Mouse (Mus musculus) CD4-positive naive resting alpha-beta T cell, adult 76 days (primary cell): ENCODE results near the gene Pebp1. TPM values are rescaled to one million over a fixed set of nuclear protein-coding genes. Genes with fewer than 3 reads are reported as not detected.

ENCODE experiments used
- total RNA-seq: library from RNA; stranded (reverse); gene quantifications from one replicate; pipeline ENCODE4 v1.2.4, GENCODE M21; 2023

The Pebp1 gene
- 95.9 TPM for total RNA-seq

DNA sequence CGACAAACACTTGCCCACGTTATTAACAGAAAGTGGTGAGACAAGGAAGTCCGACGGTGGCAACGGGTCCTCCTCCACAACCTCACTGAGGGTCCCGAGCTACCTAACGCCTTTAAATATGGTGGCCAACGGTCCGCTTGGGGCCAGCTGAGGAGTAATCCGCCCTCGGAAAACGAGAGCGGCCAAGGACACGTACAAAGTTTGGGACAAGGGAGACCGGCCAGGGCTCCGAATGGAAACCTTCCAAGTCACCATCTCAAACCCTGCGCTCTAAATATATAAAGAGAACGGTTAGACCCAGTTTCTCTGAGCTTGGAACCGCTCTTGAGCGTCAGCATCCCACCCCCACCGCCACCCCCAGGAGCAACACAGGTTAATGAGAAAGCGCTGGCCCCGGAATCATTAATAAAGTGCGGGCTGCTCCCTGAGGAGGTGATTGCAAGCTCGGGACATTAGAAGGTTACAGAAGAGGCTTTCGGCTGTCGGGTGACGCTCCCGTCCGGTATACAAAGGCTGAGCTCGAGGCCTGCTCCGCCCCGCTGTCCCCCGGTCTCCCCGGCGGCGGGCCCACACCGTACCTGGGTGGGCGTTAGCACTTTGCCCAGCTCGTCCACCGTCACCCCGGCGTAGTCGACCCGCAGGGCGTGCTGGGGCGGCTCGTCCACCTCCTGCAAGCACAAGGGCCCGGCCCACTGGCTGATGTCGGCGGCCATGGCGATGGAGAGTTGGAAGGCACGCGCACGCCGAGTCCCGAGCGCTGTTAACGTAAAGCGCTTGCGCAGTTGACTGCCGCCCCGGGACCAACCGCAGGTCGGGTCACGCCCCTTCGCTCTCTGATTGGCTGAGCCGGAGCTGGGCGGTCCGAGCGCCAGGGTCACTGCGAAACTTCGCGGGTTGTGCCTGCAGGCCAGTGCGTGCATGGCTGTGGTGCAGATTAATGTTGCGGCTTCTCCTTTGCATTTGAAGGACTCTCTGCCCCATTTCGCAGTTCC is at the start of gene Pebp1:
TSS of gene Pebp1 (minus strand) at position 795 of the 992 bp plus-strand sequence.

DNA sequence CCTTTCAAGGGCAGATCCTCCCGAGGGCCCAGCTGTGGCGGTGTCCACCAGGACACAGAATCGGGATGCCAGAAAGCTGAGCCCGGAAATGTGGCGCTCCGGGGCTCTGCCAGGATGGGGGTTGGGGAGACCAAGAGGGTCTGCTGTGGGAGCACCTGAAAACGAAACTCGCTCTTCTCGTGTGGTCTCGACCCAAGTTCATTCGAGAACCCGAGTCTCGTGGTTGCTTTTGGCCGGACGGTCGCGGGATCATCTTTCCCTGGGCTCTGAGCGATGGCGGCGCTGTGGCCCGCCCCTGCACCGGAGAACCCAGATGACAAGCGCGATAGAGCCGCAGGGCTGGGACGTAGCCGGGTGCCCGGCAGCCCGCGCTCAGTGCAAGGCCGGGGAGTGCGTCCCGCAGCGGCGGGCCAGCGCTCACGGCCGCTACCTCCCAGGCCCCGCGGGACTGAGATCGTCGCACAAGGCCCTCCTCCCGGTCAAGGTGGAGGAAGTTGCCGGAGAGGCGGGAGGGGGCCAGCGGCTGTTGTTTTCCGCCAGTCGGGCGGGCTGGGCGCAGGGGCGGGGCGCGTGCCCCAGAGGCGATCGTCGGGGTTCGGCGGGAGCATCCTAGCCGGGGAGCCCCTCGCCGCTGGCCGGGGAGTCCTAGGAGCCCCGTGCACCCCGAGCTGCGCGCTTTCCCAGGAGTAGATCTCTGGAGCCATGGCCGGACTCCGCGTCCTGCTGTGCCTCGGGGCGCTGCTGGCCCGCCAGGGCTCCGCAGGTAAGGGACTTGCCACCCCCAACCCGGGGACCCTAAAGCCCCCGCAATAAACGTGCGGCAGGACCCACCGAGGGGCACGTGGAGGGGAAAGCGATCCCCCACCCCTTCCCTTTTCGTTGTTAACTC is 31.6 kb upstream of the Pebp1 start, which contains the start of gene Vsig10:
TSS of gene Vsig10 (plus strand) at position 343 of the 889 bp plus-strand sequence.

Other genes starting within 250 kb of the Pebp1 start
- gene Suds3, start 171.5 kb downstream of the Pebp1 start, total RNA-seq, result 80.3 TPM
- gene Taok3, start 167.5 kb downstream of the Pebp1 start, total RNA-seq, result 97.4 TPM
- not detected for gene Vsig10, start 31.5 kb upstream of the Pebp1 start, total RNA-seq
- gene Wsb2, start 69.7 kb upstream of the Pebp1 start, total RNA-seq, result 35.8 TPM
- 21.0 TPM for gene Rfc5, start 101.4 kb upstream of the Pebp1 start, total RNA-seq
- 1.8 TPM for gene Ksr2, start 126.4 kb upstream of the Pebp1 start, total RNA-seq